Comparison of ENCODE assay signal across 8 mouse cellular contexts in genomic region chr16:11012571-11013463, GRCm38 (mm10). TPM values are rescaled to one million over a fixed set of nuclear protein-coding genes. Genes with fewer than 3 reads are reported as not detected.
A peak's percentile ranks its signal among the peaks of the same experiment; 100 is the strongest.
DNase-seq lines count a peak whose midpoint lies in the region; ATAC-seq lines count a peak whose summit lies in the region.

No protein-coding gene starts in this region.

- H3K27ac ChIP-seq in liver, embryonic 12.5 days, result no peak overlapping the region
- no peak overlapping the region for H3K27ac ChIP-seq in hindbrain, embryonic 16.5 days (ENCODE audit: low read depth, low read length)
- H3K27ac ChIP-seq in midbrain, embryonic 13.5 days, result no peak overlapping the region

- no peak overlapping the region for H3K9ac ChIP-seq in liver, embryonic 12.5 days
- no peak overlapping the region for H3K9ac ChIP-seq in hindbrain, embryonic 16.5 days (ENCODE audit: low read depth, low read length)
- H3K9ac ChIP-seq in midbrain, embryonic 13.5 days (replicated peaks), result no peak overlapping the region

- peaks cover 19% of the 10 kb centered on the region for H3K4me1 ChIP-seq in liver, embryonic 12.5 days
- H3K4me1 ChIP-seq in hindbrain, embryonic 16.5 days (ENCODE audit: control insufficient read depth, insufficient read depth, low read depth, low read length), result no peaks in the 10 kb centered on the region; the same call in 1 of the 2 replicates
- H3K4me1 ChIP-seq in midbrain, embryonic 13.5 days (replicated peaks), result peaks cover 23% of the 10 kb centered on the region

- intact Hi-C loops in gastrocnemius, postnatal 14 days (cut with DNase I; ENCODE audit: low total_unique reads), result no loop called here
- intact Hi-C loops in left cerebral cortex, postnatal 10 days (cut with DNase I), result no loop called here

- H3K4me2 ChIP-seq in liver, embryonic 12.5 days, result no peak overlapping the region
- no peak overlapping the region for H3K4me2 ChIP-seq in hindbrain, embryonic 16.5 days (ENCODE audit: low read length)
- no peak overlapping the region for H3K4me2 ChIP-seq in midbrain, embryonic 13.5 days (replicated peaks)

- no peaks in the 10 kb centered on the region for H3K9me3 ChIP-seq in liver, embryonic 12.5 days (replicated peaks)
- H3K9me3 ChIP-seq in hindbrain, embryonic 16.5 days (ENCODE audit: control insufficient read depth, low read length), result no peaks in the 10 kb centered on the region
- H3K9me3 ChIP-seq in midbrain, embryonic 13.5 days, result no peaks in the 10 kb centered on the region

- WGBS in liver, embryonic 12.5 days (ENCODE audit: insufficient replicate concordance), result 58% methylated on average over 11 of the region's 11 CpGs
- WGBS in hindbrain, embryonic 16.5 days, result 66% methylated on average over 11 of the region's 11 CpGs
- 69% methylated on average over 11 of the region's 11 CpGs for WGBS in midbrain, embryonic 13.5 days

- no peaks in the 10 kb centered on the region for H3K27me3 ChIP-seq in liver, embryonic 12.5 days (replicated peaks)
- H3K27me3 ChIP-seq in hindbrain, embryonic 16.5 days (replicated peaks; ENCODE audit: control insufficient read depth, insufficient read depth, low read length), result no peaks in the 10 kb centered on the region
- H3K27me3 ChIP-seq in midbrain, embryonic 13.5 days, result no peaks in the 10 kb centered on the region

- no peaks in the 10 kb centered on the region for H3K36me3 ChIP-seq in liver, embryonic 12.5 days
- H3K36me3 ChIP-seq in hindbrain, embryonic 16.5 days (ENCODE audit: control insufficient read depth, insufficient read depth, low read length), result no peaks in the 10 kb centered on the region
- no peaks in the 10 kb centered on the region for H3K36me3 ChIP-seq in midbrain, embryonic 13.5 days

- no peak overlapping the region for H3K4me3 ChIP-seq in liver, embryonic 12.5 days
- H3K4me3 ChIP-seq in hindbrain, embryonic 16.5 days (ENCODE audit: low read length), result no peak overlapping the region
- H3K4me3 ChIP-seq in midbrain, embryonic 13.5 days (replicated peaks), result no peak overlapping the region

- no peak for ATAC-seq in liver, embryonic 12.5 days
- ATAC-seq in hindbrain, embryonic 16.5 days, result peak; percentile 69; the same call in 1 of the 2 replicates
- ATAC-seq in midbrain, embryonic 13.5 days, result peak; percentile 61

- peak; percentile 22 for DNase-seq in liver
- peak; percentile 38 for DNase-seq in embryo, embryonic 10.5 days (ENCODE audit: low spot score)
- peak; percentile 67 for DNase-seq in gastrocnemius, postnatal 14 days
- DNase-seq in left cerebral cortex, postnatal 10 days (ENCODE audit: extremely low spot score in 1 of 2, low spot score in 2 of 2), result peak; percentile 52 to 86
- peak; percentile 48 for DNase-seq in spleen, postnatal 36 days (ENCODE audit: low spot score in 2 of 2)

RNA-seq across cellular contexts. Expression of gene Snn, which starts 47.9 kb away (rescaled TPM):
- polyA plus RNA-seq in liver, embryonic 12.5 days (2016; fragmentation: Nextera tagmentation; extraction: Ambion mirVana), result 4.9 and 6.0 TPM in 2 replicates
- 10 to 100 TPM in 1 of 2 experiments, 1 to 10 TPM in 1; 7.6 to 10.9 TPM for total RNA-seq in gastrocnemius, postnatal 14 days (2021)
- 134 and 150 TPM in 2 replicates for polyA plus RNA-seq in hindbrain, embryonic 16.5 days (2015; fragmentation: Nextera tagmentation; extraction: Ambion mirVana)
- 100 to 1,000 TPM; 217 to 219 TPM for total RNA-seq in left cerebral cortex, postnatal 10 days (2021)
- 133 and 140 TPM in 2 replicates for polyA plus RNA-seq in midbrain, embryonic 13.5 days (2015; fragmentation: Nextera tagmentation; extraction: Ambion mirVana)

RNA-seq across cellular contexts. Expression of gene Litaf, which starts 53.1 kb away (rescaled TPM):
- 31.7 and 34.8 TPM in 2 replicates for polyA plus RNA-seq in liver, embryonic 12.5 days (2016; fragmentation: Nextera tagmentation; extraction: Ambion mirVana)
- total RNA-seq in gastrocnemius, postnatal 14 days (2021), result 10 to 100 TPM; 17.0 to 19.2 TPM
- 28.9 and 31.6 TPM in 2 replicates for polyA plus RNA-seq in hindbrain, embryonic 16.5 days (2015; fragmentation: Nextera tagmentation; extraction: Ambion mirVana)
- 10 to 100 TPM in 1 of 2 experiments, 1 to 10 TPM in 1; 9.6 to 10.9 TPM for total RNA-seq in left cerebral cortex, postnatal 10 days (2021)
- polyA plus RNA-seq in midbrain, embryonic 13.5 days (2015; fragmentation: Nextera tagmentation; extraction: Ambion mirVana), result 31.5 and 33.5 TPM in 2 replicates

Comparison
In these comparisons a context has a peak if more than half of its experiments do, and no peak if none do; other contexts are left out.
1. RNA of gene Snn, which starts 47.9 kb away (polyA plus RNA-seq): 134 to 150 TPM in hindbrain, embryonic 16.5 days and 133 to 140 TPM in midbrain, embryonic 13.5 days; 4.9 to 6.0 TPM in liver, embryonic 12.5 days; every median in the first group is over 10 times any median in the second.
2. Peak in every context shown above with its lines, with median percentiles within 50 percentile points of each other: DNase-seq.